Mouse (Mus musculus) midbrain, postnatal 0 days (tissue): ENCODE data around the gene Prim2. TPM values are rescaled to one million over a fixed set of nuclear protein-coding genes. Genes with fewer than 3 reads are reported as not detected.
A peak's percentile ranks its signal among the peaks of the same experiment; 100 is the strongest.

Source experiments
- ATAC-seq: fragments of 200-750 bp; cut with Nextera tagmentation; 2 replicates; pipeline ENCODE4 v1.8.0; 2017; ENCODE audit warnings: moderate number of reproducible peaks, mild to moderate bottlenecking, moderate TSS enrichment, moderate library complexity; ENCODE audit not compliant: low FRiP score
- DNase-seq: peaks from one replicate; pipeline ENCODE4 v3.0.0-alpha.2; 2015; ENCODE audit warnings: low spot score
- H3K27ac ChIP-seq: fragments of 300-500 bp; sonication (generic); 2 replicates; pipeline ENCODE4 v1.5.1; 2014; ENCODE audit warnings: low read depth, mild to moderate bottlenecking, low read length, mixed read lengths
- H3K27me3 ChIP-seq: fragments of 300-500 bp; sonication (generic); 2 replicates; pipeline ENCODE4 v1.6.1; 2014; ENCODE audit warnings: low read length, control low read depth, mixed read lengths; ENCODE audit not compliant: insufficient read depth
- H3K36me3 ChIP-seq: fragments of 300-500 bp; sonication (generic); 2 replicates; pipeline ENCODE4 v1.6.1; 2014; ENCODE audit warnings: low read length, control low read depth, mixed read lengths; ENCODE audit not compliant: insufficient read depth
- H3K4me1 ChIP-seq: fragments of 300-500 bp; sonication (generic); 2 replicates; pipeline ENCODE4 v1.6.1; 2014; ENCODE audit warnings: mild to moderate bottlenecking, control low read depth, antibody characterized with exemption, low read length, mixed read lengths; ENCODE audit not compliant: insufficient read depth
- H3K4me2 ChIP-seq: fragments of 300-500 bp; sonication (generic); 2 replicates; pipeline ENCODE4 v1.6.1; 2014; ENCODE audit warnings: low read depth, mild to moderate bottlenecking, low read length, mixed read lengths; ENCODE audit not compliant: poor library complexity, severe bottlenecking
- H3K4me3 ChIP-seq: fragments of 300-500 bp; sonication (generic); 2 replicates; pipeline ENCODE4 v1.5.1; 2014; ENCODE audit warnings: low read depth, mild to moderate bottlenecking, low read length, moderate library complexity
- H3K9ac ChIP-seq: fragments of 300-500 bp; sonication (generic); replicated peaks from 2 replicates; pipeline ENCODE4 v1.6.1; 2014; ENCODE audit warnings: mild to moderate bottlenecking, low read length, moderate library complexity, mixed read lengths; ENCODE audit not compliant: poor library complexity, severe bottlenecking
- H3K9me3 ChIP-seq: fragments of 300-500 bp; sonication (generic); 2 replicates; pipeline ENCODE4 v1.6.1; 2016; ENCODE audit warnings: low read length, control low read depth
- CTCF ChIP-seq: IDR thresholded peaks from 2 replicates; pipeline ENCODE4 v1.5.1; 2016; ENCODE audit warnings: antibody characterized with exemption, mild to moderate bottlenecking
- WGBS: fragments of 180-500 bp; shearing (Covaris S2); extraction: QIAGEN DNeasy Blood & Tissue Kit; methylation state at CpG from one replicate; pipeline ENCODE4 v1.1.7; 2014; 5-methylcytosine and 5-hydroxymethylcytosine counted together
- polyA plus RNA-seq: library from polyadenylated mRNA; unstranded; fragments of >200 nt; fragmentation: Nextera tagmentation; extraction: Ambion mirVana; gene quantifications from 2 replicates; pipeline ENCODE4 v1.2.1, GENCODE M21; 2015
- total RNA-seq: library from RNA; depleted of rRNA; stranded (reverse); fragments of >200 nt; gene quantifications from 2 replicates; pipeline ENCODE4 v1.2.3, GENCODE M21; 2014

The Prim2 gene
- total and polyA plus RNA-seq, 2 experiments from 2014 or later = 12.6 to 18.7 TPM

DNA sequence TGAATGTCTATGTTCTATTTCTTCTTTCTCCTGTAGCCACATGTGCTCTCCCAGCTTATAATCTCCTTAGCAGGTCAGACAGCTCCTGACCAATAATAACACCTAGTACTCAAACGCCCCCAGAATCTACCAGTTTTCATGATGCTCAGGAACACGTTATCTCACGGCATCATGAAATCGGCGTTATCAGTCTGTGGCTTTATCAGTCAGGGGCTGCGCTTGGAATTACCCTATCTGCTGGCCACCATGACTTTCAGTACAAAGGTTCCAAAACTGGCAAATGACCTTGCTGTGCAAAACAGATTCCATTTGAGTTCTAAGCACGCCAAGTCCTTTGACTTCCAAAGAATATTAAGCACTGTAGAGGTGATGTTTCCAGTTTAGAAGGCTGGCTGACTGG lies 127.9 kb downstream of the Prim2 start:
- no peak for DNase-seq
- H3K27ac ChIP-seq = no peak overlapping the region
- no peak for TF ChIP-seq CTCF
- H3K9me3 ChIP-seq = no peaks in the 10 kb centered on the region
- H3K4me3 ChIP-seq = no peak overlapping the region
- H3K4me2 ChIP-seq = no peak overlapping the region
- no peaks in the 10 kb centered on the region for H3K27me3 ChIP-seq
- no peak overlapping the region for H3K9ac ChIP-seq
- no peaks in the 10 kb centered on the region for H3K36me3 ChIP-seq
- 93% methylated on average over 7 of the region's 7 CpGs for WGBS
- H3K4me1 ChIP-seq = no peaks in the 10 kb centered on the region
- no peak for ATAC-seq

DNA sequence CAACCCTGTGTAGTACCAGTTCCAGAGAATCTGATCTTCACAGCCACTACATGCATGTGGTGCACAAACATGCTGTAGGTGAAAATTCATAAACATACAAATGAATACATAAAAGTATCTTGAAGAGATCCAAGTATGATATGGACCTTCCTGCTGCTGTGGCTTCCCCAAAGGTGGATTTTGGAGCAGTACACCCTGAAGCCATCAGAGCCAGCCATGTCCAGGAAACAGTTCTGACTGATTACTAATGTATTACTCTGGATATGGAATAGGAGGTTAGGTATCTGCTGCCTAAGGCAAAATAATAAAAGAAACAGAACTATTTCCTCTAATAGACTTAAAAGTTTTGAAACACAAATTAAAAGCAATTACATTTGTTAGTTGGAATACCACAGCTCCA lies 131.6 kb downstream of the Prim2 start:
- Histone ChIP-seq H3K4me2 (no peak overlapping the region), H3K36me3 (no peaks in the 10 kb centered on the region), H3K4me1 (no peaks in the 10 kb centered on the region), H3K27ac (no peak overlapping the region), H3K9me3 (no peaks in the 10 kb centered on the region), H3K27me3 (no peaks in the 10 kb centered on the region), H3K9ac (no peak overlapping the region), H3K4me3 (no peak overlapping the region)
- no peak for DNase-seq
- no peak for TF ChIP-seq CTCF
- no peak for ATAC-seq

GRCm38 (mm10) chr1:33536272-33537004 lies 133.2 kb downstream of the Prim2 start:
- no peak overlapping the region for H3K9ac ChIP-seq
- H3K27ac ChIP-seq = no peak overlapping the region
- H3K4me3 ChIP-seq = no peak overlapping the region
- H3K4me1 ChIP-seq = peaks cover under 1% of the 10 kb centered on the region; the same call in 1 of the 2 replicates
- H3K9me3 ChIP-seq = no peaks in the 10 kb centered on the region
- H3K36me3 ChIP-seq = no peaks in the 10 kb centered on the region
- DNase-seq (no peak), ATAC-seq (no peak)
- peak; percentile 44 for TF ChIP-seq CTCF
- no peak overlapping the region for H3K4me2 ChIP-seq
- WGBS = 96% methylated on average over 4 of the region's 4 CpGs
- H3K27me3 ChIP-seq = no peaks in the 10 kb centered on the region

DNA sequence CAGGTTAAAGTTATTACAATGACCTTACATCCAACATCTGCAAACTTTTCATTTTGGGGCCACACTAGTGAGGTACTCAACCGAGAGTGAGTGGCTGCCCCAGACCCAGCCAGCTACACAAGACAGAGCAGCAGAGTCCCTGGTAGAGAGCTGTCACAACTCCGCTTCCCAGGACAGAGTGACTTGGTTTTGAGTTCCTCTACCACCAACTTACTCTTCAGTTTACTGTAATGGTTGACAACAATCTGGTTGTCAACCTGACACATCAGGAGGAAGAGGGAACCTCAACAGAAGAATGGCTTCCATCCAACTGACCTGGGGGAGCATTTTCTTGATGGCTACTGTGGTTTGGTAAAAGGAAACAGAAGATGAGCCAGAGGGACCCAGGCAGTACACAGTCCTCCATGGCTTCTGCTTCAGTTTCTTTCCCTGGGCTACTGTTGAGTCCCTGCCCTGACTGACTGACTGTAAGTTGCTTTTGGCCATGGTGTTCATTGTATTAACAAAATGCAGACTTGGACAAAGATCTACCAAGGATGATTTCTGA lies 134.4 kb downstream of the Prim2 start:
- H3K4me3 ChIP-seq = no peak overlapping the region
- H3K36me3 ChIP-seq = no peaks in the 10 kb centered on the region
- ATAC-seq (no peak), DNase-seq (no peak)
- H3K4me2 ChIP-seq = no peak overlapping the region
- peaks cover 6% of the 10 kb centered on the region; the same call in 1 of the 2 replicates for H3K4me1 ChIP-seq
- WGBS = 91% methylated on average over 2 of the region's 2 CpGs
- H3K9ac ChIP-seq = no peak overlapping the region
- H3K27me3 ChIP-seq = no peaks in the 10 kb centered on the region
- no peak for TF ChIP-seq CTCF
- H3K9me3 ChIP-seq = no peaks in the 10 kb centered on the region
- no peak overlapping the region for H3K27ac ChIP-seq

- Histone ChIP-seq H3K4me2 (no peak overlapping the region), H3K27me3 (no peaks in the 10 kb centered on the region), H3K4me3 (no peak overlapping the region), H3K9ac (no peak overlapping the region), H3K4me1 (peaks cover 6% of the 10 kb centered on the region; the same call in 1 of the 2 replicates), H3K27ac (no peak overlapping the region), H3K9me3 (no peaks in the 10 kb centered on the region), H3K36me3 (no peaks in the 10 kb centered on the region)
- 65% methylated on average over 3 of the region's 3 CpGs for WGBS
- TF ChIP-seq CTCF = no peak
- DNase-seq = no peak
- no peak for ATAC-seq
These were observed 137.7 kb downstream of the Prim2 start for GRCm38 (mm10) chr1:33531860-33532259.

DNA sequence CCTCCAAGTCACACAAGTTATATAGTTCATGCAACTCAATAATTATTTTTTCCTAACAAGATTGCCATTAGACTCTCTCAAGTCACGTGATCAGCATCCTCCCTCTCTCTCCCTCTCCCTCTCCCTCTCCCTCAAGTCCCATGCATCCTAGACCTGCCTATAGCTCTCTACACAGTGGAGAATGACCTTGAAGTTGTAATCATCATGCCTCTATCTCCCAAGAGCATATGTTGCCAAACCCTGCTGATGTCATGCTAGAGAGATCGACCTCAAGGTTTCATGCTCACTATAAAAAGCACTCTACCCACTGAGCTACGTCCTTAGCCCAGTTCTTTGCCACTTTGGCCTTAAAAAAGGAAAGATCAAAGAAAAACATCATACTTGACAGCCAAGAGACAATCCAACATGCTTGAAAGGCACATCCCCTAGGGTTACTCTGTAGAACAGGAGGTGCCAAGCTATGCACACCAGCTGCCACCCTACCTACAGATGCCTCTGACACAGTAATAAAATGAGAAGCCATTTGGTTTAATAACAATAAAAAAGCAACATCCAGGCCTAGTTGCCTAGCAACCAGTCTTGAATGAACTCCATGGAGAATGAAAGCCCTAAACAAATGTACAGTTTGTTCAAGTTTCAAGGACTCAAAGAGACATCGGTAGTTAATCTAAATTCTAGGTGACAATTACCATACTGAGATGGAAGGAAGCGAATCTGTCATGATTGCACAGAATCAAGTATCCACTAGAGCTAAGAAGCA lies 138.3 kb downstream of the Prim2 start:
- Histone ChIP-seq H3K9me3 (no peaks in the 10 kb centered on the region), H3K4me2 (no peak overlapping the region), H3K36me3 (no peaks in the 10 kb centered on the region), H3K4me1 (peaks cover 6% of the 10 kb centered on the region; the same call in 1 of the 2 replicates), H3K27ac (peak overlapping the region; percentile 18; the same call in 1 of the 2 replicates), H3K9ac (no peak overlapping the region), H3K4me3 (no peak overlapping the region), H3K27me3 (no peaks in the 10 kb centered on the region)
- WGBS = 46% methylated on average over 5 of the region's 5 CpGs
- DNase-seq (peak; percentile 63), ATAC-seq (peak; percentile 55; the same call in 1 of the 2 replicates)
- TF ChIP-seq CTCF = no peak
